Mouse (Mus musculus) T-cell, adult 2 months (primary cell): ENCODE measurements around the gene Gm49342.
"Not testable (repeated sequence)": the region's sequence is repeated elsewhere in the genome, so short reads cannot be mapped to it uniquely, and the experiment has no call there.

Experiments used
- DNase-seq: peaks from one replicate; pipeline ENCODE4 v3.0.0; 2022; ENCODE audit warnings: low spot score

Gene Gm49342

DNA sequence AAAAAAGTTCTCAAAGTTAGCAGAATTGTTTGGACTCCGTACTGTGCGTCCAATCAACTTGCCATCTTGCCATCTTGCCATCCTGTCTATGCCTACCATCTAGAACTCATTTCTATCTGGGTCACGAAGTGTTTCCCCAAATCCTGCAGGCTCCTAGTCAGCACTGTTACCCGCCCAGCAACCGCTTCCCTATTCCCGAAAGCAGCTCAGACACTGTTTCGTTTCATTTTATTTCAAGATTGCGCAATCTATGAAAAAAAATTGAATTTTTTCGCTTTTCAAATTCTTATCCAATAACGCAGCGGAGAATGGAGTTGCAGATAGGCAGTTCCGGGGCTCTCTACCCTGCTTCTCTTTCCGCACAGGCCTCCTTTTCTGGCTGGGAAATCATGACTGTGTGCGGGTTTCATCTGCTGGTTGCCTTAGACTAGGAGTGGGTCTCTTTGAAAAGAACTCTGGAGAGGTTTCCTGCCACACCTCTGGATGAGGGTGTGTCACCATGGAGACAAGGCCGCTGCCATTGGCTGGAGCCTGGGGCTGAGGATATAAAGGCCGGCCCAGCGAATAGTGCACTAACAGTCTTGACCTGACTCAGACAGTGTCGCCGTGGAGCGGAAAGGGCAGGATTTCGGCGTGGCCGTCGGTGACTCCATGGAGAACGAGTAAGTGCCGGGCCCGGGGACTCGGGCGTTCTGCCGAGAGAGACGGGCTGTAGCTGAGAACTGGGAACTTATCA is at the start of gene Gm49342:
Gene Gm49342 (plus strand): TSS at position 586 of the 736 bp plus-strand sequence.
- DNase-seq, result peak; percentile 81

DNA sequence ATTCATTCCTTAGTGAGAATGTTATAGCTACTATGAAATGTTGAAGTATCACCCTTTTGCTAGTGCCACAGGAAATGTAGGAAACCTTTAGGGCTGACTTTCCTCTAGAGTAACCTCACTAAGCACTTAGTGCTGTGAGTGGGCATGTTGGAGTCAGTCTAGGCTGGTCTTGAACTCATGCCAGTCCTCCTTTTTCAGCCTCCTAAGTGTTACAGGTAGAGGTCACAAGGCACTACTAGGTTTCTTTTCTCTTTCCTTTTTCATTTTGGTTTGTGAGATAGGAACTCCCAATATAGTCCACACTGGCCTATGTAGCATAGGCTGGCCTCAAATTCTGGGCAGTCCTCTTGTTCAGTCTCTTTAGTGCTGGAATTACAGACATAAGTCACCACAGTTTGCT is 48.9 kb upstream of the Gm49342 start:
- no peak for DNase-seq

DNA sequence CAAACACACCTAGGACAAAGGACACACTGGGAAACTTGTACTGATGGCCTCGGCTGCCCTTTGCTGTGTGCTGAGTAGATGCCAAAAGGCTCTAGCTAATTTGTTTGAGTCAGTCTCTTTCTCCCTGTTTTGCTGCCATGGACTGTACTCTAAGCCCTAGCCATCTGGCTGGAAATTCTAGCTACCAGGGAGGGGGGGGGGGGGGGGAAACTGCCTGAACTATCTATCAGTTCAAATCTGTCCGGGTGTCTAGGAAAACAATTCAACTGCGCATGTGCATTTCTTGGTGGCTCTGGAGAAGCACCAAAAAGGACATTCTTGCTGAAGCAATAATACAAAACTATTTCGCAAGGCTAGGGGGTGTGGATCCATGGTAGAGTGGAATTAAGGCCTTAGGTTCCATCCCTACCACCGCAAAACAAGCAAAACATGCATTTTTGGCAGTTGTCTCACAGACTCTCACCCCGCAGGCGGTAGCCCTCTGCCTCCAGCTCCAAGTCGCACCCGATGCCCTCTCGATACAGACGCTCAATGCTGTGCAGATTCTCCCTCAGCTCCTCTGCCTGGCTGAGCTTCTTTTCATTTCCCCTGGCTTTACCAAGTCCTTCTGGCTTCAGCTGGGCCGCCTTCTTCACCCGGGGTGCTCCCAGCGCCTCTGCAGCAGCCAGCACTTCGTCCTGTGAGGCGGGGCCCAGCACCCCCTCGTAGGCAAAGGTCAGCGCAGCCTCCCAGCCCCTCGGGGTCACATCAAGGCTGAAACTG is 48.2 kb upstream of the Gm49342 start:
- no peak for DNase-seq

DNA sequence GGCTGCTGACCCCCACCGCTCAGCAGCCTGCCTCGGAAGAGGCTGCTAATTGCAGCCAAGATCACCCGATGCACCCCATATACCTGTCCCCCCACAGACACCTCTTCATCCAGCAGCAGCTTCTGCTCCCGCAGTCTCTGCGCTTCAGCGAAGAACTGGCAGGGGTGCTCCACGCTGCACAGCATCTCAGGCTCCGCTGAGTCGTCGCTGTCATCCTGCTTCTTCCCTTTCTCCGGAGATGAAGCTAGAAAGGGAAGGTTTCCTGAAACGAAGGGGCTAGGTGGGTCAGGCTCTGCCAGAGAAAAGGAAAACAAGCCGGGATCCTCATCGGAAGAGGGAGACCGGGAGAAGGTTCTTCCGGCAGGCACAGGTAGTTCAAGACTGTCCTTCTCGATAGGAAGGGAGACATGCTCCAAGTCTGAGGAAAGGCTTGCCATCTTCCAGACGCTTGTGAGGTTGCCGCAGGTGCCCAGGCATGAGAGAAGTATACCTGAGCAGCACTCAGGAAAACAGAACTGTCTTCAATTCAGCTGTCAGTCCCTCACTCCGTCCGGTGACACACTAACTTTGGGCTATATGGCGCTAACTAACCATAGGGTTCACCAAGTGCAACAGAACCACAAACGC is 47.5 kb upstream of the Gm49342 start:
- no peak for DNase-seq

DNA sequence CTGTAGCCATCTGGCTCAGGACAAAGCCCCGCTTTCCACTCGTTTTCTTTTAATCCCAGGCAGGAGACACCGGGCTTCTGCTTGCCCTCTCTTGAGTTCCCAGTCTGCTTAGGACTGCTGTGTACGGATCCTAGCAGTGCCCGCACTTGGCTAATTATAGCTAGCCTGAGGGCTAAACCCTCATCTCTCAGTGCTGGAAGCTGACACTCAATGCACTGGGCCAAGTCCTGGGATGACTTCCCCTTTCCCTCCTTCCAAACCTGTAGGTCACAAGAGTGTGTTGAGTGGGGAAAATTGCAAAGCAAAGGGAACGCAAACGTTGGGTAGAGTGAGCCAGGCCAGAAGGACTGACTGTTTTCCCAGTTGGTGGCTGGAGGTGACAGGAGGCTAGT is 46.9 kb upstream of the Gm49342 start, which contains the start of gene Klhl33:
Gene Klhl33 (minus strand): TSS at position 134 of the 392 bp plus-strand sequence.
- DNase-seq, result no peak

DNA sequence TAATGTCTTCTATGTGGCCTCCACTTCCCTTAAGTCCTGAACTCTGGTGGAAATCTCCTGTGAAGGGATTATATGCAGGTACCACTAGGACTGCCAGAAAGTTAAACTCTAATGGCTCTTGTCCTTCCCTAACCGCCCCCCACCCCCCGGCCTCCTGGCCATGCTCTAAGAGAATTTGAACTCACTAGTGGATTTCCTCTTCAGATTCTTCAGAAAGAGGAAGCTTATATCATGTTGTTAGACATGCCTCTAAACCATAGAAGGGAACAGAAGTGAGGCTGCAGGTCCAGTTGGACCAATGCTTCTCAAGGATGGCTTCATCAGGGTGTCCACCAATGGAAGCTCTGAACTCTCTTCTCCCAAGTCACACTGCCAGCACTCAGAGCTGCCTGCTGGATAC is 46.3 kb upstream of the Gm49342 start:
- DNase-seq, result not testable (repeated sequence)

DNA sequence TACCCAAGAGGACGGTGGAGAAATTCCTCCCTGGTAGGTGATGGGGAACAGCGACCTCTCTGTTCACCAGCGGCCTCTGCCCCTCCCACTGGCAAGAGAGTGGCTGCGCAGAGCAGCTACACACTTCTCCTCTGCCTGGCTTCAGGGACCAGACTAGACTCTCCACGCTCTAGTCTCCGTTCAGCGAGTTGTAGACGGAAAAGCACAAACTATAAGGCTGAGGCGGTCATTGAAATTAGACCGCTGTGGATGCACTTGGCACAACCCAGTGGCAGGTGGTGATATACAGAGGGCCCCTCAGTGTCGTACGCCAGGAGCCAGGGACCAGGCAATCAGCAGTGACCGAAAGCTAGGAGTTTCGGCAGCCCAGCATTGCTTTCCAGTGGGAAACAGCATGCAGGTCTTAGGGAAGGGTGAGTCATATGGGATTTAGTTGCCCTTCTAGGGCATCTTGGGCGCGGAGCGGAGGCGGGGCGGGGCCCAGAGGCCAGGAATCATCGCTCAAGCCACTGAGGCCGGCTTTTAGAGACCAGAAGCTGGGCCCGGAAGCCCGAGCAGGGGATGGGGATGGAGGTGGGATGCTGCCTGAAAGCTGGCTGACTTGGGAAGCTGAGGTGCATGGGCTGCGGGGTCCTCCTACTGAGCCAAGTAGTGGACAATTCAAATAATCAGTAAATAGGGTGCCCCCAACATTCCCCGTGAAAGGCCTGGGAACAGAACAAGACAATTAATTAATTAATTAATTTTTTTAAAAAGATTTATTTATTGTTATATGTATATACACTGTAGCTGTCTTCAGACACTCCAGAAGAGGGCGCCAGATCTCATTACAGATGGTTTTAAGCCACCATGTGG is 40.1 kb upstream of the Gm49342 start:
- DNase-seq, result no peak

GRCm38 (mm10) chr14:50904828-50905129 is 39.5 kb upstream of the Gm49342 start:
- no peak for DNase-seq

DNA sequence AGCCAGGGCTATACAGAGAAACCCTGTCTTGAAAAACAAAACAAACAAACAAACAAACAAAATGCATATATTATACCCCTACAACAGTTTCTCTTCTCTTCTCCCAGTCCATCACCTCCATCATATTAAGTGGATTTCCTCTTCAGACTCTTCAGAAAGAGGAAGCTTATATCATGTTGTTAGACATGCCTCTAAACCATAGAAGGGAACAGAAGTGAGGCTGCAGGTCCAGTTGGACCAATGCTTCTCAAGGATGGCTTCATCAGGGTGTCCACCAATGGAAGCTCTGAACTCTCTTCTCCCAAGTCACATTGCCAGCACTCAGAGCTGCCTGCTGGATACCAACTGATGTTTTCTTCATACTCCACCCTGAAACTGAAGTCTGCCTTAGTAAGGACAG is 39.0 kb upstream of the Gm49342 start:
- DNase-seq, result not testable (repeated sequence)

DNA sequence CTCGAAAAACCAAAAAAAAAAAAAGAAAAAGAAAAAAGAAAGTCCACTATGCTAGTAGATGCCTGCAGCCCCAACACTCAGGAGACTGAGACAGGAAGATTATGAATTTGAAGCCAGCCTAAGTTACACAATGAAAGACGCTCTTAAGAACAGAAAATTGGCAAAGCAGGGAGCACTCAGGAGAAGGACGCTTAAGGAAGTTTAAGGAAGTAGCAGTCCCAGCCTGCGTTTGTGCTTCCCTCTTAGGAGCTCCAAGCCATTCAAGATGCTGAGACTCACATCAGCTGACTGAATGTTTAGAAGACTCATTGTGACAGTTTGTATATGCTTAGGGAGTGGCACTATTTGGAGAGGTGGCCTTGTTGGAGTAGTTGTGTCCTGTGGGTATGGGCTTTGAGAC is 36.2 kb upstream of the Gm49342 start:
- no peak for DNase-seq

DNA sequence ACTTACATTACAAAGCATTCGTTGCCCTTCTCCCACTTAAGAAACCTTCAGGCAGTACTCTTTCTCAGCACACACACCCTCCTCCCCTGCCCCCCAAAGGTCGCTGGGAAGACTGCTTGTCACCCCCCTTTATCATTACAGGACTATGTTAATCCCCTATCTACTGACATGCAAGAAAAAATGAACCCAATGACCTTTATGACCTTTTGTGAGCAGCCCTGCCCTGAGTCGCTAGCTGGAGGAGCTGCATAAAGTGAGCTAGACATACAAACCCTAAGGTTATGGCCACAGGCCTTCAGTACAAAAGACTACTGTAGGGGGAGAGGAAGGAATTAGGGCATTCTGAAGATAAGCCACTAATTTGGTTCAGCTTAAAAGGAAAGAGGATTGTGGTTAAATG is 33.0 kb upstream of the Gm49342 start:
- DNase-seq, result no peak

GRCm38 (mm10) chr14:50923437-50923836 is 20.9 kb upstream of the Gm49342 start:
- DNase-seq, result not testable (repeated sequence)

DNA sequence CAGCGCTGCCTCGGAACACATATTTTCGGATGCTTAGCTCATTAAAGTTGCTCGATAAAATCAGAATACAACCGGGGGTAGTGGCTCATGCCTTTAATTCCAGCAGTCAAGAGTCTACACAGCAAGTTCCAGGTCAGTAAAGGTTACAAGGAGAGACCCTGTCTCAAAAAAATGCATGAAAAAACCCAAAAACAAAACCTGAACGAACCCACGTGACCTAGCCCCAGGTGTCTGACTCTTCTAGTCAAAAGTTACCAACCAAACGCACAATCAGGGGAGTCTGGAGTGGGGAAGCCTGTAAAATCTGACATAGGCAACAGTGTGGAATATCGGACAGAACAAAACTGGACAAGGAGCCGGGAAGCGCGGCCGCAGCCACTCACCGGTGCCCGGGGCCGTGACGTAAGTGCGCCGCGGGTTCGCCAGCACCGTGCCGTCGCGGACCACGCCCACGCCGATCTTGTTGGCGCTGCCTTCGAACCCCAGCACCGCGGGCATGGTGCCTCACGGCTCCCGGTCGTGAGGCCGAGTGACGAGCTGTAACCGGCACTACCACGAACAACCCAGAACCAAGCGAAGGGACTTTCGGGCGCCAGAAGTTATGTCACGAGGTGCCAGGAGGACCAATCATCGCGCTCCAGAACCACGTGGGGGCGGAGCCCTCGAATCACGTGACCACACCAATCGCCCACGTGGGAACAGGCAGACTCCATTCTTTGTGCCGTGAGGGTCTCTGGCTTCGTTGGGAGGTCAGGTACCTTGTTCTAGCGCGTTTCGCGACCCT is 19.8 kb upstream of the Gm49342 start, which contains the start of the genes Osgep and Apex1:
Gene Osgep (minus strand): TSS at position 613 of the 784 bp plus-strand sequence.
Gene Apex1 (plus strand): TSS at position 688 of the 784 bp plus-strand sequence.
- peak; percentile 98 for DNase-seq

DNA sequence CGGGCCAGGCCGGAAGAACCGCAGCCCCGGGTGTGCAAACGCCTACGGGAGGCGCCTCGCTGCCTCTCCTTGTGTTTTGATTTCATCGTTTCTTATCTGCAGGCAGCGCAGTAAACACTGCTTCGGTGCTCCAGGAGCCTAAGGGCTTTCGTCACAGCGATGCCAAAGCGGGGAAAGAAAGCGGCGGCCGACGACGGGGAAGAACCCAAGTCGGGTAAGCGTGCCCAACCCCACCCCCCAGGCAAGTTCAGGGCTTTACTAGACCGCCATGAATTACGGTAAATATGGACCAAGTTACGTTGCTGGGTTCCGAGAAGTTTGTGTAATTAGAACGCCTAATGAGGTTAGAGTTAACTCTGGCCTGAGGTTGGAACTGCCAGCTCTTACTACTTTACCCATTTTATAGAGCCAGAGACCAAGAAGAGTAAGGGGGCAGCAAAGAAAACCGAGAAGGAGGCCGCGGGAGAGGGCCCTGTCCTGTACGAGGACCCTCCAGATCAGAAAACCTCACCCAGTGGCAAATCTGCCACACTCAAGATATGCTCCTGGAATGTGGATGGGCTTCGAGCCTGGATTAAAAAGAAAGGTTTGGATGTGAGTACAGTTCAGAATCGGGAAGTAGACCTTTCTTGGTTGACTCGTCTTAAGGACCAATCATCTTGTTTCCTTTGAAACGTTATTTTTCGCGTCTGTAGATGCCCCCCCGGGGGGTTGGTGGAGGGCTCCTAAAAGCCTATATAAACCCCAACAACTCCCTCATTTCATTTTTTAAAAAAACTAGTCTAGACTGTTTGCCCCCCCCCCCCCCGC is 19.0 kb upstream of the Gm49342 start:
- no peak for DNase-seq

DNA sequence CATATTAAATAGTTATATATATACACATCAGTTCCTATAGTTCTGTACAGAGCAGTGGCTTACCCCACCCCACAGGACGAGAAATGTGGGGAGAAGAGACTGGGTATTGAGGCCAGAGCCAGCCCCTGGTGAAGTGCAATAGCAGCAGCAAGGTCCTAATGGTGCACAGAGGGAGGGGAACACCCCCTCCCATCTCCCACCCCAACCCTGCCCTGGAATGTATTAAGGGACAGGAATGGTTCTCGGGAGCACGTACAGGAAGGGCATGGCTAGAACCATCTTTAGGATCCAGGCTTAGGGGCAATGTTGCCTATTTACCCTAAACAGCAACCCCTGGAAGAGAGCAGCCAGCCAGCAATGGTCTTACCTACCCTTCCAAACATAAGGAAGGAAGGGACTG is 17.0 kb upstream of the Gm49342 start:
- DNase-seq, result no peak

GRCm38 (mm10) chr14:50929951-50930350 is 14.4 kb upstream of the Gm49342 start:
- no peak for DNase-seq

- peak; percentile 80 for DNase-seq
These were observed 14.0 kb upstream of the Gm49342 start for GRCm38 (mm10) chr14:50930377-50930753.

- peak; percentile 99 for DNase-seq
These were observed 13.4 kb upstream of the Gm49342 start, which contains the start of the genes Pip4p1 and Pnp for GRCm38 (mm10) chr14:50930754-50931492. Gene Pip4p1 (minus strand): TSS chr14:50930856. Gene Pnp (plus strand): TSS chr14:50931082.

DNA sequence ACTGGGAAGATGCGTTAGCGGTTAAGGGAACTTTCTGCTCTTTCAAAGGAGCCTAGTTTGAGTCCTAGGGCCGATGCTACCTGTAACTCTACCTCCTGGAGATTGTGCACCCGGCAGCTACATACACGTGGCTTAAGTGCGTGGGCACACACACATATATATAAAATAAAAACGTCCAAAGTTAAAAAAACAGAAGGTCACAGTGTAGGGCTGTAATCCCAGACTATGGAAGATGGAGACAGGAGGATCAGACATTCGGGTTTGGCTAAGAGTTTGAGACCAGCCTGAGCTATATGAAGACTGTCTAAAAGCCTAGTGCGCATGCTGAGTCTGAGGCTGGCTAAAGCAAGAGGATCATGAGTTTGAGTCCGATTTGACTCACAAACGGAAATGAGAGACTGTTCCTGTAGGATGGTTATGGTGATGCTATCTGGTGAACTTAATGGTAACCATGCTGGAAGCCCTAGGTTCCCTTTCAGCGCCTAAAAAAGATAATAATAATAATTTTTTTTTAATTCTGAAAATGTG is 12.8 kb upstream of the Gm49342 start:
- no peak for DNase-seq
